Mouse (Mus musculus) midbrain, embryonic 13.5 days (tissue): Measurements from ENCODE around the gene Lingo2. TPM values are rescaled to one million over a fixed set of nuclear protein-coding genes. Genes with fewer than 3 reads are reported as not detected.

Experiments
- ATAC-seq: fragments of 200-750 bp; cut with Nextera tagmentation; 2 replicates; pipeline ENCODE4 v1.8.0; 2017; ENCODE audit warnings: mild to moderate bottlenecking, moderate TSS enrichment, moderate library complexity
- H3K27ac ChIP-seq: fragments of 300-500 bp; sonication (generic); 2 replicates; pipeline ENCODE4 v1.5.1; 2015; ENCODE audit warnings: inconsistent platforms, mild to moderate bottlenecking, moderate library complexity
- H3K27me3 ChIP-seq: fragments of 300-500 bp; sonication (generic); 2 replicates; pipeline ENCODE4 v1.6.1; 2015; ENCODE audit warnings: mild to moderate bottlenecking, inconsistent platforms
- H3K36me3 ChIP-seq: fragments of 300-500 bp; sonication (generic); 2 replicates; pipeline ENCODE4 v1.6.1; 2015; ENCODE audit warnings: mild to moderate bottlenecking, inconsistent platforms
- H3K4me1 ChIP-seq: fragments of 300-500 bp; sonication (generic); replicated peaks from 2 replicates; pipeline ENCODE4 v1.6.1; 2015; ENCODE audit warnings: inconsistent platforms
- H3K4me2 ChIP-seq: fragments of 300-500 bp; sonication (generic); replicated peaks from 2 replicates; pipeline ENCODE4 v1.6.1; 2015; ENCODE audit warnings: moderate library complexity, mild to moderate bottlenecking, inconsistent platforms
- H3K4me3 ChIP-seq: fragments of 300-500 bp; sonication (generic); replicated peaks from 2 replicates; pipeline ENCODE4 v1.5.1; 2015; ENCODE audit warnings: mild to moderate bottlenecking, inconsistent platforms
- H3K9ac ChIP-seq: fragments of 300-500 bp; sonication (generic); replicated peaks from 2 replicates; pipeline ENCODE4 v1.6.1; 2015; ENCODE audit warnings: mild to moderate bottlenecking, inconsistent platforms
- H3K9me3 ChIP-seq: fragments of 300-500 bp; sonication (generic); 2 replicates; pipeline ENCODE4 v1.6.1; 2016; ENCODE audit warnings: mild to moderate bottlenecking, inconsistent platforms
- WGBS: fragments of 180-500 bp; shearing (Covaris S2); methylation state at CpG from one replicate; pipeline ENCODE4 v1.1.7; 2015; 5-methylcytosine and 5-hydroxymethylcytosine counted together
- polyA plus RNA-seq: library from polyadenylated mRNA; unstranded; fragments of >200 nt; fragmentation: Nextera tagmentation; extraction: Ambion mirVana; gene quantifications from 2 replicates; pipeline ENCODE4 v1.2.1, GENCODE M21; 2015

Lingo2 gene
- polyA plus RNA-seq, result 22.5 and 26.1 TPM in 2 replicates

DNA sequence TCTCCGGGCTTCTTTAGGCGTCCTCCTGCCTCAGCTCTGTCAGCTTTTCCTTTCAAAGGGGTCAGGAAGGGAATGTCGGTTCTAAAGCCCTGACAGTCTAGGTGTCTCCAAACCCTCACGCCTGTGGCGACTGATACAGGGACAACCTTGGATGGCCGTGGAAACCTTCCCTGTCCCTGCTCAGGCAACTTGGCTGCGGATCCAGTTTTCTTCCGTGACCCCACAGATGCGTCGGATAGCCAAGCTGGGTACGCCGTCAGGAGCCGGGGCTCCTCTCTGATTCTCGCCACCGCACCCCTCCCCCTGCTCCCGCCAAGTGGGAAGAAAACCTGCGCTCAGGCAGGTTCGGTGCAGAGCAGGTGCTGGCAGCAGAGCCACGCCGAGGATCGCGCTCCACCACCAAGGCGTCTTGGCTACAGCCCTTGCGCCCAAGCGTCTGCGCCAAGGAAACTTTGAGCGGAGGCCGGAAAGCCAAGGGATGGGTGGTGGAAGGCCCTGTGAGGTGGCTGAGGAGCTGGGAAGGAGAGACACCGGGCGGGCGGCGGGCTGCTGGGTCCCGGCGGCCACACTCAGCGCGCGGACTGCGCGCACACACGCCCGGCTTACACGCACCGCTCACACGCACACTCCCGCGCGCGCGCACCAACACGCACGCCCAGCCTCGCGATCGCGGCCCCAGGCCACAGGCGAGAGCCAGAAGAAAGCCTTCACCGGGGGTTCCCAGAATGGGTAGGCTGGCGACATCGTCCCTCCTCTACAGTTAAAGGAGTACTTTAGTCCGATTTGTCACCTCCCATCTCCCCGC is at the start of gene Lingo2:
TSS of gene Lingo2 (minus strand) at position 598 of the 805 bp plus-strand sequence.
- under 1% methylated on average over 61 of the region's 61 CpGs for WGBS
- H3K36me3 ChIP-seq, result no peaks in the 10 kb centered on the region
- peak within 1 kb of the TSS; percentile 70 for H3K9ac ChIP-seq
- H3K4me3 ChIP-seq, result peak within 1 kb of the TSS; percentile 66
- no peaks in the 10 kb centered on the region for H3K9me3 ChIP-seq
- H3K4me2 ChIP-seq, result peak within 1 kb of the TSS; percentile 86
- 0 out of 2 replicates have a peak within 1 kb of the TSS, but pooled peaks have one; percentile 25 for H3K27ac ChIP-seq
- ATAC-seq, result peak; percentile 63
- peaks cover 41% of the 10 kb centered on the region for H3K27me3 ChIP-seq
- peaks cover 24% of the 10 kb centered on the region for H3K4me1 ChIP-seq

DNA sequence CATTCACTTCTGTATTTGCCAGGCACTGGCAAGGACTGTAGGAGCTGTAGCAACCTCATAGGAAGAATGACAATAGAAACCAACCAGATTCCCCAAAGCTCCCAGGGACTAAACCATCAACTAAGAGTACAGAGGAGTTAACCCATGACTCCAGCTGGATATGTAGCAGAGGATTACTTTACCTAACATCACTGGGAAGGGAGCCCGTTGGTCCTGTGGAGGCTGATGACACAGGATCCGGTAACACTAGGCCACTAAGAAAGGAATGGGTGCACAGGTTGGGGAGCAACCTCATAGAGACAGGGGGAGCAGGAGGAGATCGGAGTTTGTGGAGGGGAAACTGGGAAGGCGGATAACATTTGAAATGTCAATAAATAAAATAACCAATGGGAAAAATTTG is 21.8 kb upstream of the Lingo2 start:
- H3K36me3 ChIP-seq, result no peaks in the 10 kb centered on the region
- H3K4me3 ChIP-seq, result no peak overlapping the region
- no peak overlapping the region for H3K27ac ChIP-seq
- no peaks in the 10 kb centered on the region for H3K9me3 ChIP-seq
- no peaks in the 10 kb centered on the region for H3K4me1 ChIP-seq
- 88% methylated on average over 4 of the region's 4 CpGs for WGBS
- H3K27me3 ChIP-seq, result no peaks in the 10 kb centered on the region
- no peak overlapping the region for H3K9ac ChIP-seq
- H3K4me2 ChIP-seq, result no peak overlapping the region
- no peak for ATAC-seq

DNA sequence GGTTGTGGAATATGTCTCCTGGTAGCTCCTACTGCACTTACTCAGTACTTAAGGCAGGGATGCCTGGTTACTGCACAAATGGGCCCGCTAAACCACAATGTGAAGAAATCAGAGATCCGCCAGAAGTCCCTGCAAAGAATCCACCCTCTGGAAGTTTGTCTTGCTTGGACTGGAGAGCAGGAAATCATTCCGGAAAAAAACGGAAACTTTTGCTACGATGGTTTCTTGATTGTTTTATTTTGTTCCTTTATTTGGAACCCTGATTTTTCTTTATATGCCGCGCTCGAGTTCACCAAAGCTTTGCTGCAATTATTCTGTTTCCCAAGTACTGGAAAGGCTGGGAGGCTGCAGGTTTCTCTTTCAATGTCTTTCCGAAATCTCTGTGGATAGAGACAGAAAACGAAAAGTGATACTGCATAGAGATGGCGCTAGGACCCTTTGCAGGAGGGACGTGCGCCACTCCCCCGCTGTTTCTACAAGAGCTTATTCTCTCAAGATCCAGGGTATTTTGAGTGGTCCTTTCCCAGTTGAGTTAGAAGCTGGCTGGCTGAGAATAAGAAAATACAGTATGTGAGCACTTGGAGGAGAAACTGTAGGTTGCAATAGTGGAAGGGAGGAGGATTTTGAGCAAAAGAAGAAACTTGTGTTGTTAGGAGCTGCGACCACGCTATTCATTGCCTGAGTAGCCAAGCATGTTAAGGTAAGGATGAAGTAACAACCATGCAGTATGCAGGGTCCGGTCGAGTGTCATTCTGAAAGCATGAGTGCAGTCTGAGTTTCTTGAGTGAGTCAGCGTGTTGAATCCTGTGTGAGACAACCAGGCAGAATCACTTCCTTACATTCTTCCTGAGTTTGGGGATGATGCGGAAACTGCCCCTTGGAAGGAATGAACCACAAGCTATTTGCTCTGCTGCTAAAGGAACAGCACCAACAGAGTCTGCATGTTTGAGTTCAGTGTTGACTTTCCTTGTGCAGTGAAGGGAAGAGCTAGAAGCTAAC is 1.2 kb upstream of the Lingo2 start:
- Histone ChIP-seq H3K9me3 (no peaks in the 10 kb centered on the region), H3K27me3 (peaks cover 41% of the 10 kb centered on the region), H3K36me3 (no peaks in the 10 kb centered on the region), H3K4me1 (peaks cover 24% of the 10 kb centered on the region), H3K9ac (0 out of 2 replicates have a peak overlapping the region, but pooled peaks have one; percentile 70), H3K4me2 (peak overlapping the region; percentile 86), H3K27ac (no peak overlapping the region), H3K4me3 (peak overlapping the region; percentile 66)
- 5% methylated on average over 20 of the region's 20 CpGs for WGBS
- no peak for ATAC-seq

- Histone ChIP-seq H3K27ac (no peak overlapping the region), H3K36me3 (no peaks in the 10 kb centered on the region), H3K9ac (peak overlapping the region; percentile 70), H3K4me2 (peak overlapping the region; percentile 86), H3K4me3 (peak overlapping the region; percentile 66), H3K9me3 (no peaks in the 10 kb centered on the region), H3K27me3 (peaks cover 41% of the 10 kb centered on the region), H3K4me1 (peaks cover 24% of the 10 kb centered on the region)
- WGBS, result under 1% methylated on average over 7 of the region's 7 CpGs
- no peak; the same call in 1 of the 2 replicates for ATAC-seq
Measured at GRCm38 (mm10) chr4:36951955-36952215, 338 bp upstream of the Lingo2 start.

DNA sequence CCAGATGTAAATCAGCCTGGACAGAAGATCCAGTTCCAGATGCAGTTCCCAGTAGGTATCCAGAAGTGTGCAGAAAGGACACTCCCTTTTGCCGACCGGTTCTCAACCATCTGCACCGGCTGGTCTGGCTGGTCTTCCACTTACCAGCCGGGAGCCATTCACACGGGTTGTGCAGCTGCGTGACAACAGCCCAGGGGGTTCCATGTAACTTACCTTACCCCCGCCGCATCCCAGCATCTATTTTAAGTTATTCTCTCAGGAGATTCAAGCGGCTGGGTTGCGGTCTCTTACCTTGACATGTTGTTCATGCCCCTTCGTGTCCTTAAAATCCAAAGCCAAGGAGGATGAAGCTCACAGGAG is 777 bp downstream of the Lingo2 start:
- peak; percentile 76 for ATAC-seq
- no peaks in the 10 kb centered on the region for H3K9me3 ChIP-seq
- 0 out of 2 replicates have a peak overlapping the region, but pooled peaks have one; percentile 25 for H3K27ac ChIP-seq

GRCm38 (mm10) chr4:36950021-36950751 is 1.4 kb downstream of the Lingo2 start:
- H3K4me3 ChIP-seq, result peak overlapping the region; percentile 66
- ATAC-seq, result peak; percentile 92
- peak overlapping the region; percentile 70 for H3K9ac ChIP-seq
- H3K27ac ChIP-seq, result no peak overlapping the region; the same call in 1 of the 2 replicates
- WGBS, result under 1% methylated on average over 41 of the region's 43 CpGs
- peaks cover 24% of the 10 kb centered on the region for H3K4me1 ChIP-seq
- peak overlapping the region; percentile 86 for H3K4me2 ChIP-seq
- H3K27me3 ChIP-seq, result peaks cover 41% of the 10 kb centered on the region
- H3K36me3 ChIP-seq, result no peaks in the 10 kb centered on the region
- H3K9me3 ChIP-seq, result no peaks in the 10 kb centered on the region

More for the DNA sequence above, 777 bp downstream of the Lingo2 start:
- H3K27me3 ChIP-seq, result peaks cover 41% of the 10 kb centered on the region
- H3K4me2 ChIP-seq, result peak overlapping the region; percentile 86
- H3K36me3 ChIP-seq, result no peaks in the 10 kb centered on the region
- peak overlapping the region; percentile 66 for H3K4me3 ChIP-seq
- H3K4me1 ChIP-seq, result peaks cover 24% of the 10 kb centered on the region
- peak overlapping the region; percentile 70 for H3K9ac ChIP-seq
- under 1% methylated on average over 11 of the region's 11 CpGs for WGBS

GRCm38 (mm10) chr4:36890810-36891209 is 60.7 kb downstream of the Lingo2 start:
- no peak for ATAC-seq
- WGBS, result 91% methylated on average over 1 of the region's 1 CpGs
- Histone ChIP-seq H3K27ac (no peak overlapping the region), H3K9ac (no peak overlapping the region), H3K36me3 (no peaks in the 10 kb centered on the region), H3K4me3 (no peak overlapping the region), H3K4me2 (no peak overlapping the region), H3K4me1 (no peaks in the 10 kb centered on the region), H3K9me3 (no peaks in the 10 kb centered on the region), H3K27me3 (no peaks in the 10 kb centered on the region)

GRCm38 (mm10) chr4:36890365-36890764 is 61.2 kb downstream of the Lingo2 start:
- Histone ChIP-seq H3K4me2 (no peak overlapping the region), H3K9me3 (no peaks in the 10 kb centered on the region), H3K27ac (no peak overlapping the region), H3K9ac (no peak overlapping the region), H3K4me3 (no peak overlapping the region), H3K36me3 (no peaks in the 10 kb centered on the region), H3K27me3 (no peaks in the 10 kb centered on the region), H3K4me1 (no peaks in the 10 kb centered on the region)
- WGBS, result 90% methylated on average over 3 of the region's 3 CpGs
- ATAC-seq, result no peak

DNA sequence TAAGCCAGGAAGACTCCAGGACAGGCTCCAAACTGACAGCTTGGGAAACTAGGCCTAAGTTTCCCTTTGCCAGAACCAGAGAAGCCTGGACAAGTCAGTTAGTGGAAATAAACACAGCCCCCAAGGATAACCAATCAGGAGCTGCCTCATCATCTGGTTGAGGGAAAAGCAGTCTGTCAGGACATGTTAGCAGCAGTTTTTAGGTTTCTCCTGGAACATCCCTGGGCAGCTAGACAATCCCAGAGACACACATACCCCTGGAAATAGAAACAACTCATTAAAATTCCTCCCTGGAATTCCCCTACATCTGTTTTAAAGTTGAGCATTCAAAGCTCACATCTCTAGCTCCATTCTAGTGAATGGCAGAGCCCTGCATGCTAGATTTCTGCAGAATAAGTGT is 76.8 kb downstream of the Lingo2 start:
- ATAC-seq, result no peak
- Histone ChIP-seq H3K27ac (no peak overlapping the region), H3K9me3 (no peaks in the 10 kb centered on the region), H3K4me3 (no peak overlapping the region), H3K36me3 (no peaks in the 10 kb centered on the region), H3K9ac (no peak overlapping the region), H3K4me1 (no peaks in the 10 kb centered on the region), H3K4me2 (no peak overlapping the region), H3K27me3 (no peaks in the 10 kb centered on the region)

DNA sequence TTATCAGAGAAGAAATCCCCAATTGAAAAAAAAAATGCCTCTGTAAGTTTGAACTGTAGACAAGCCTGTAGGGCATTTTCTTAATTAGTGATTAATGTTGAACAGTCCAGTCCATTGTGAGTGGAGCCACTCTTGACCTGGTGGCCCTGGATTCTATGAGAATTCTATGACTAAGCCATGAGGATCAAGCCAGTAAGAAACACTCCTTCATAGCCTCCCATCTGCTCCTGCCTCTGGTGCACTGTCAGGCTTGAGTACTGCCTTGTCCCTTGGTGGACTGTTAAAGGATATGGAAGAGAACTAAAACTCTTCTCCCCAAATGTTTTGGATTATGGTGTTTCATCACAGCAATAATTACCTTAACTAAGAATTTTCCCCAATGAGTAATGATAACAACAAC is 126.6 kb downstream of the Lingo2 start:
- no peaks in the 10 kb centered on the region for H3K27me3 ChIP-seq
- H3K9ac ChIP-seq, result no peak overlapping the region
- no peak for ATAC-seq
- no peak overlapping the region for H3K4me2 ChIP-seq
- no peak overlapping the region for H3K27ac ChIP-seq
- H3K4me3 ChIP-seq, result no peak overlapping the region
- no peaks in the 10 kb centered on the region for H3K9me3 ChIP-seq
- no peaks in the 10 kb centered on the region for H3K36me3 ChIP-seq
- H3K4me1 ChIP-seq, result no peaks in the 10 kb centered on the region

GRCm38 (mm10) chr4:36821914-36822313 is 129.6 kb downstream of the Lingo2 start:
- H3K27me3 ChIP-seq, result no peaks in the 10 kb centered on the region
- H3K4me3 ChIP-seq, result no peak overlapping the region
- no peaks in the 10 kb centered on the region for H3K4me1 ChIP-seq
- H3K9me3 ChIP-seq, result no peaks in the 10 kb centered on the region
- ATAC-seq, result no peak
- H3K9ac ChIP-seq, result no peak overlapping the region
- no peak overlapping the region for H3K4me2 ChIP-seq
- H3K36me3 ChIP-seq, result no peaks in the 10 kb centered on the region
- H3K27ac ChIP-seq, result no peak overlapping the region
